Mouse (Mus musculus) spleen, postnatal 4 days (tissue): ENCODE measurements around the gene Gm11549.

ENCODE experiments used
- DNase-seq, 2 experiments: peaks; one replicate each; pipeline ENCODE4 v3.0.0; 2022; ENCODE audit warnings: low spot score in 2 of 2

The Gm11549 gene

GRCm38 (mm10) chr3:36516196-36516595, 5.4 kb downstream of the Gm11549 start:
- DNase-seq, result no peak

GRCm38 (mm10) chr3:36511491-36511890, 10.1 kb downstream of the Gm11549 start:
- no peak for DNase-seq

GRCm38 (mm10) chr3:36505809-36506735, 15.5 kb downstream of the Gm11549 start:
- DNase-seq, result no peak

- no peak for DNase-seq
Observed at GRCm38 (mm10) chr3:36505306-36505705, 16.3 kb downstream of the Gm11549 start.

GRCm38 (mm10) chr3:36501546-36501945, 20.1 kb downstream of the Gm11549 start:
- no peak for DNase-seq

GRCm38 (mm10) chr3:36500976-36501375, 20.6 kb downstream of the Gm11549 start:
- no peak for DNase-seq

GRCm38 (mm10) chr3:36499418-36499817, 22.2 kb downstream of the Gm11549 start:
- no peak for DNase-seq

GRCm38 (mm10) chr3:36498224-36498623, 23.4 kb downstream of the Gm11549 start:
- no peak for DNase-seq

- DNase-seq, result peak; percentile 20 to 66
Observed at GRCm38 (mm10) chr3:36496746-36497145, 24.9 kb downstream of the Gm11549 start.

- no peak for DNase-seq
Observed at GRCm38 (mm10) chr3:36496273-36496672, 25.3 kb downstream of the Gm11549 start.

GRCm38 (mm10) chr3:36495436-36495835, 26.2 kb downstream of the Gm11549 start:
- DNase-seq, result peak; percentile 66 to 88

- DNase-seq, result no peak
Observed at GRCm38 (mm10) chr3:36494613-36495012, 27.0 kb downstream of the Gm11549 start.

GRCm38 (mm10) chr3:36493641-36494283, 27.9 kb downstream of the Gm11549 start:
- DNase-seq, result no peak

- DNase-seq, result no peak
Observed at GRCm38 (mm10) chr3:36492716-36493391, 28.8 kb downstream of the Gm11549 start.

GRCm38 (mm10) chr3:36491535-36491934, 30.1 kb downstream of the Gm11549 start:
- no peak for DNase-seq

GRCm38 (mm10) chr3:36489590-36489910, 32.1 kb downstream of the Gm11549 start:
- no peak for DNase-seq

GRCm38 (mm10) chr3:36488899-36489589, 32.6 kb downstream of the Gm11549 start:
- DNase-seq, result no peak

GRCm38 (mm10) chr3:36488367-36488766, 33.2 kb downstream of the Gm11549 start:
- no peak for DNase-seq

GRCm38 (mm10) chr3:36486881-36487280, 34.7 kb downstream of the Gm11549 start:
- no peak for DNase-seq

- no peak for DNase-seq
Observed at GRCm38 (mm10) chr3:36486176-36486575, 35.4 kb downstream of the Gm11549 start.

GRCm38 (mm10) chr3:36484292-36484691, 37.3 kb downstream of the Gm11549 start:
- no peak for DNase-seq

- no peak for DNase-seq
Observed at GRCm38 (mm10) chr3:36482940-36483339, 38.7 kb downstream of the Gm11549 start.
